Mouse (Mus musculus) lung, embryonic 14.5 days (tissue): ENCODE measurements around the gene Mical1. TPM values are rescaled to one million over a fixed set of nuclear protein-coding genes. Genes with fewer than 3 reads are reported as not detected.

Experiments used
- ATAC-seq: fragments of 200-750 bp; cut with Nextera tagmentation; 2 replicates; pipeline ENCODE4 v1.8.0; 2017; ENCODE audit warnings: mild to moderate bottlenecking, moderate TSS enrichment, moderate library complexity; ENCODE audit not compliant: insufficient read depth
- DNase-seq: peaks from one replicate; pipeline ENCODE4 v3.0.0-alpha.2; 2015
- H3K27ac ChIP-seq: fragments of 300-500 bp; sonication (generic); 2 replicates; pipeline ENCODE4 v1.5.1; 2014; ENCODE audit warnings: low read depth, mild to moderate bottlenecking, moderate library complexity
- H3K27me3 ChIP-seq: fragments of 300-500 bp; sonication (generic); 2 replicates; pipeline ENCODE4 v1.6.1; 2014; ENCODE audit warnings: low read length, control low read depth; ENCODE audit not compliant: insufficient read depth
- H3K36me3 ChIP-seq: fragments of 300-500 bp; sonication (generic); 2 replicates; pipeline ENCODE4 v1.6.1; 2014; ENCODE audit warnings: control low read depth; ENCODE audit not compliant: insufficient read depth
- H3K4me1 ChIP-seq: fragments of 300-500 bp; sonication (generic); 2 replicates; pipeline ENCODE4 v1.6.1; 2014; ENCODE audit warnings: antibody characterized with exemption, control low read depth; ENCODE audit not compliant: insufficient read depth
- H3K4me2 ChIP-seq: fragments of 300-500 bp; sonication (generic); 2 replicates; pipeline ENCODE4 v1.6.1; 2014; ENCODE audit warnings: mild to moderate bottlenecking
- H3K4me3 ChIP-seq: fragments of 300-500 bp; sonication (generic); 2 replicates; pipeline ENCODE4 v1.5.1; 2014; ENCODE audit warnings: low read depth, low read length
- H3K9ac ChIP-seq: fragments of 300-500 bp; sonication (generic); 2 replicates; pipeline ENCODE4 v1.6.1; 2014
- H3K9me3 ChIP-seq: fragments of 300-500 bp; sonication (generic); 2 replicates; pipeline ENCODE4 v1.6.1; 2016; ENCODE audit warnings: low read depth, low read length, control low read depth
- CTCF ChIP-seq: IDR thresholded peaks from 2 replicates; pipeline ENCODE4 v1.5.1; 2016; ENCODE audit warnings: antibody characterized with exemption, low read depth
- whole genome bisulfite sequencing: fragments of 180-500 bp; shearing (Covaris S2); extraction: QIAGEN DNeasy Blood & Tissue Kit; methylation state at CpG from one replicate; pipeline ENCODE4 v1.1.7; 2014; 5-methylcytosine and 5-hydroxymethylcytosine counted together
- polyA plus RNA-seq: library from polyadenylated mRNA; unstranded; fragments of >200 nt; fragmentation: Nextera tagmentation; extraction: Ambion mirVana; gene quantifications from 2 replicates; pipeline ENCODE4 v1.2.1, GENCODE M21; 2014

Mical1 gene
- polyA plus RNA-seq, 1 experiment from 2014 or later = 78.7 TPM

- no peaks in the 10 kb centered on the region for H3K27me3 ChIP-seq
- peak overlapping the region; percentile 89 for H3K4me3 ChIP-seq
- DNase-seq (no peak), ATAC-seq (no peak)
- no peaks in the 10 kb centered on the region for H3K9me3 ChIP-seq
- H3K4me2 ChIP-seq = peak overlapping the region; percentile 88
- peaks cover 9% of the 10 kb centered on the region; the same call in 1 of the 2 replicates for H3K4me1 ChIP-seq
- WGBS = under 1% methylated on average over 5 of the region's 5 CpGs
- H3K27ac ChIP-seq = no peak overlapping the region
- no peak for TF ChIP-seq CTCF
- peaks cover 10% of the 10 kb centered on the region for H3K36me3 ChIP-seq
- peak overlapping the region; percentile 93 for H3K9ac ChIP-seq
These were observed 44.2 kb downstream of the Mical1 start for GRCm38 (mm10) chr10:41520410-41520673.

DNA sequence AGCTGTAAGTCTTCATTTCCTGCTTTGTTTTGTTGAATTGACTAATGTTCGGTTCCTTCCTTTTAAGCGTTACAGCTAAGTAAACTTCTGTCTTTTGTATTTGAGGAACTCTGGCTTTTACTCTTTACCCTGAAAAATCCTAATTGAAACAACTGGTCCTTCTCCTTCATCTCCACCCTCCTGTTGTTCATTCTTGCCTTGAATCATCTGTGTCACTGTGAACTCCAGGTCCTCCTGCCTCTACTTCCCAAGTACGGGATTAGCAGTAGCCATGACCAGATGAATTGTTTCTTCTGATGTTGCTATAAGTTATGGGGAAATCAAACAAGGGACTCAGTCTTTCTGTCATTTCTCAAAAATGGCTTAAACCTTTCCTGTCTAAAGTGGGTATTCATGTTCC, 47.3 kb downstream of the Mical1 start:
- ATAC-seq (no peak), DNase-seq (no peak)
- Histone ChIP-seq H3K9me3 (no peaks in the 10 kb centered on the region), H3K9ac (no peak overlapping the region), H3K27ac (no peak overlapping the region), H3K36me3 (peaks cover 31% of the 10 kb centered on the region), H3K4me2 (no peak overlapping the region), H3K4me1 (peaks cover 9% of the 10 kb centered on the region; the same call in 1 of the 2 replicates), H3K27me3 (no peaks in the 10 kb centered on the region), H3K4me3 (no peak overlapping the region)
- 48% methylated on average over 3 of the region's 3 CpGs for WGBS
- TF ChIP-seq CTCF = no peak

DNA sequence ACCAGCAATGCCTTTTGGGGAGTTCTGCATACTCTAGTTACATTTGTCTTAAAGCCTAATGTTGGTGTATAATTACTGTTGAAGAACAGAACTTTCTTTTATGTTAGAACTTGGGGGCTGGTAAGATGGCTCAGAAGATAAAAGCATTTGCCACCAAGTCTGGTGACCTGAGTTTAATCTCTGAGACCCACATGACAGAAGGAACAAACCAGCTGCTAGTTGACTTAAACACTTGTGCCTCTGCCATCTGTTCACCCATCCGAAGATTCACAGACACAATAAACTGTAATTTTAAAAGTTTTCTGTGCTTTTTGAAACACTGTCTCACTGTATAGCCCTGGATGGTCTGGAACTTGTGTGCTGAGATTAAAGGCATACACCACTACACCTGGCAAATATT, 49.6 kb downstream of the Mical1 start:
- H3K4me1 ChIP-seq = peaks cover 8% of the 10 kb centered on the region; the same call in 1 of the 2 replicates
- H3K9ac ChIP-seq = no peak overlapping the region
- H3K36me3 ChIP-seq = peaks cover 52% of the 10 kb centered on the region
- ATAC-seq = no peak
- H3K4me2 ChIP-seq = no peak overlapping the region
- H3K27ac ChIP-seq = no peak overlapping the region
- no peak overlapping the region for H3K4me3 ChIP-seq
- 68% methylated on average over 1 of the region's 1 CpGs for WGBS
- no peak for TF ChIP-seq CTCF
- H3K27me3 ChIP-seq = no peaks in the 10 kb centered on the region
- no peaks in the 10 kb centered on the region for H3K9me3 ChIP-seq
- no peak for DNase-seq

- DNase-seq = no peak
- no peak overlapping the region for H3K4me2 ChIP-seq
- no peak overlapping the region for H3K9ac ChIP-seq
- TF ChIP-seq CTCF = no peak
- no peaks in the 10 kb centered on the region for H3K27me3 ChIP-seq
- H3K4me1 ChIP-seq = no peaks in the 10 kb centered on the region
- no peaks in the 10 kb centered on the region for H3K9me3 ChIP-seq
- no peak overlapping the region for H3K4me3 ChIP-seq
- no peak for ATAC-seq
- peaks cover 78% of the 10 kb centered on the region for H3K36me3 ChIP-seq
- no peak overlapping the region for H3K27ac ChIP-seq
- WGBS = 84% methylated on average over 5 of the region's 5 CpGs
These were observed 53.9 kb downstream of the Mical1 start for GRCm38 (mm10) chr10:41529972-41530371.

DNA sequence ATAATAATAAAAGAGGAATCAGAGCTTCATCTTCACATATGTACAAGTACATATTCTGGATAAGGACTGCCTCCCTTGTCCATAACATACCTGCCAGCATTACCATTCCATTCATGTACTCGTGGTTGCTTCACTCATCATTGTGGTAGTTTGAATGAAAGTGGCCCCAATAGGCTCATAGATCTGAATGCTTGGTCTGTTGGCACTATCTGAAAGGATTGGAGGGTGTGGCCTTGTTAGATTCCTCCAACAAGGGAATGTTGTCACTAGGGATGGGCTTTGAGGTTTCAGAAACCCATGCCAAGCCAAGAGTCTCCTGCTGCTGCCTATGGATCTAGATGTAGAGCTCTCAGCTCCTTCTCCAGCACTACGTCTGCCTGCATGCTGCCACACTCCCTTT, 59.9 kb downstream of the Mical1 start:
- Histone ChIP-seq H3K4me1 (no peaks in the 10 kb centered on the region), H3K36me3 (peaks cover 44% of the 10 kb centered on the region), H3K9me3 (no peaks in the 10 kb centered on the region), H3K4me3 (no peak overlapping the region), H3K27ac (no peak overlapping the region), H3K4me2 (no peak overlapping the region), H3K9ac (no peak overlapping the region), H3K27me3 (no peaks in the 10 kb centered on the region)
- TF ChIP-seq CTCF = no peak
- ATAC-seq = no peak
- no peak for DNase-seq
- 95% methylated on average over 2 of the region's 2 CpGs for WGBS

Other genes with a start within 250 kb of the Mical1 start
- 16.4 and 17.9 TPM in 2 replicates for gene Fig4, start 173.1 kb upstream of the Mical1 start, polyA plus RNA-seq
- gene Ak9, start 172.3 kb upstream of the Mical1 start, polyA plus RNA-seq = not detected in 2 replicates
- 17.1 and 19.2 TPM in 2 replicates for gene Zbtb24, start 25.9 kb upstream of the Mical1 start, polyA plus RNA-seq
- gene Smpd2, start 14.1 kb downstream of the Mical1 start, polyA plus RNA-seq = 61.4 and 62.4 TPM in 2 replicates
- gene Ppil6, start 14.1 kb downstream of the Mical1 start, polyA plus RNA-seq = 0.73 and 1.2 TPM in 2 replicates
- gene Cd164, start 43.1 kb downstream of the Mical1 start, polyA plus RNA-seq = 196 and 208 TPM in 2 replicates
- 0.20 and 0.32 TPM in 2 replicates for gene Ccdc162, start 240.3 kb downstream of the Mical1 start, polyA plus RNA-seq